Mouse (Mus musculus) liver, adult 2 months (tissue): ENCODE results near the gene Paqr7. TPM values are rescaled to one million over a fixed set of nuclear protein-coding genes. Genes with fewer than 3 reads are reported as not detected.

ENCODE experiments used
- DNase-seq: peaks from one replicate; pipeline ENCODE4 v3.0.0-alpha.2; 2011; ENCODE audit warnings: low read depth, low spot score; ENCODE audit errors: extremely low read depth
- H3K27ac ChIP-seq: fragments of 200-500 bp; replicated peaks from 2 replicates; pipeline ENCODE4 v1.5.1; 2012; ENCODE audit warnings: low read depth, mild to moderate bottlenecking, control low read depth, inconsistent platforms, low read length; ENCODE audit not compliant: insufficient read depth
- H3K27me3 ChIP-seq: fragments of 200-500 bp; 2 replicates; pipeline ENCODE4 v1.6.1; 2012; ENCODE audit warnings: mild to moderate bottlenecking, moderate library complexity, low read length, inconsistent platforms; ENCODE audit not compliant: control insufficient read depth, insufficient read depth
- H3K36me3 ChIP-seq: fragments of 200-500 bp; 2 replicates; pipeline ENCODE4 v1.6.1; 2012; ENCODE audit warnings: low read length, inconsistent platforms; ENCODE audit not compliant: control insufficient read depth, insufficient read depth
- H3K4me1 ChIP-seq: fragments of 200-500 bp; 2 replicates; pipeline ENCODE4 v1.6.1; 2011; ENCODE audit warnings: low read length; ENCODE audit not compliant: control insufficient read depth, insufficient read depth
- H3K4me3 ChIP-seq: fragments of 200-500 bp; 2 replicates; pipeline ENCODE4 v1.5.1; 2011; ENCODE audit warnings: low read depth, mild to moderate bottlenecking, control low read depth, low read length, moderate library complexity; ENCODE audit not compliant: insufficient read depth
- H3K79me2 ChIP-seq: fragments of 200-500 bp; 2 replicates; pipeline ENCODE4 v1.6.1; 2012; ENCODE audit warnings: inconsistent platforms, mild to moderate bottlenecking, low read length, moderate library complexity; ENCODE audit not compliant: control insufficient read depth, insufficient read depth
- H3K9ac ChIP-seq: fragments of 200-500 bp; 2 replicates; pipeline ENCODE4 v1.6.1; 2012; ENCODE audit warnings: low read depth, mild to moderate bottlenecking, control low read depth, inconsistent platforms, low read length
- CTCF ChIP-seq: fragments of 200-500 bp; IDR thresholded peaks from 2 replicates; pipeline ENCODE4 v1.5.1; 2011; ENCODE audit warnings: low read depth, low read length, control low read depth
- POLR2A ChIP-seq: fragments of 200-500 bp; IDR thresholded peaks from 2 replicates; pipeline ENCODE4 v1.6.1; 2011; ENCODE audit warnings: low read length, control low read depth; ENCODE audit not compliant: insufficient read depth; ENCODE audit errors: extremely low read depth
- WGBS: fragments of 180-500 bp; shearing (Covaris S2); methylation state at CpG from one replicate; pipeline ENCODE4 v1.1.7; 2018; 5-methylcytosine and 5-hydroxymethylcytosine counted together
- polyA plus RNA-seq: library from polyadenylated mRNA; depleted of rRNA; stranded (reverse); fragments of >200 nt; gene quantifications from 2 replicates; pipeline ENCODE4 v1.2.3, GENCODE M21; 2012
- total RNA-seq: library from RNA; depleted of rRNA; stranded (reverse); fragments of >200 nt; gene quantifications from 2 replicates; pipeline ENCODE4 v1.2.3, GENCODE M21; 2014

The Paqr7 gene
- total and polyA plus RNA-seq, 2 experiments, result 20.3 to 58.5 TPM

DNA sequence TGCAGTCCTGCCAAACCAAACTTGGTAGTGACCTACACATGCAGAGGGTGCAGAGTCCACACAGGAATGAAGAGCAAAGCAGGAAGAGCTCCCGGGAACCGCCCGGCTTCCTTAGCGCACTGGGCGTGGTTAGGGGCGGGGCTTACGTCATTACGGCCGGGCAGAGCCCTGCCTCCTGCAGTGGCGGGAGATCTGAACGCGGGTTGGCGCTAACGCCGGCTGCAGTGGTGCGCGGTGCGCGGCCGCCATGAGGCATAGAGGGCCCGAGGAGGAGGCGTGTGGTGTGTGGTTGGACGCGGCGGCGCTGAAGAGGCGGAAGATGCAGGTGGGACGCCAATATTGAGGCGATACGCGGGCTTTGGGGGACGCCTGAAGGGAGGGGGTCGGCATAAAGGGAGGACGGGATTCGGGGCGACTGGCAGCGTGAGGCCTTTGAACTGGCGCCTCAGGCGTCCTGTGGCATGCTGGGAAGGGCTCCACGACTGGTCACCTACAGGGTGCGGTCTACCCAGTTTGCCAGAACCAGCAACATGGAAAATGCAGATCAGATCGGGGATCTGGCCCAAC, 14.4 kb downstream of the Paqr7 start, which contains the start of gene Aunip:
Aunip (plus strand) TSS at position 155 of the 567 bp plus-strand sequence.
- no peak within 1 kb of the TSS for H3K27ac ChIP-seq
- peak; percentile 83 for DNase-seq
- TF ChIP-seq POLR2A (no peak), CTCF (no peak)
- H3K9ac ChIP-seq, result no peak within 1 kb of the TSS; the same call in 1 of the 2 replicates
- H3K79me2 ChIP-seq, result no peaks in the 10 kb centered on the region; the same call in 1 of the 2 replicates
- peaks cover 3% of the 10 kb centered on the region; the same call in 1 of the 2 replicates for H3K36me3 ChIP-seq
- WGBS, result under 1% methylated on average over 42 of the region's 42 CpGs
- H3K4me3 ChIP-seq, result peak within 1 kb of the TSS; percentile 37; the same call in 1 of the 2 replicates
- no peaks in the 10 kb centered on the region for H3K27me3 ChIP-seq
- H3K4me1 ChIP-seq, result peaks cover 6% of the 10 kb centered on the region; the same call in 1 of the 2 replicates

- TF ChIP-seq CTCF (no peak), POLR2A (no peak)
- H3K79me2 ChIP-seq, result no peaks in the 10 kb centered on the region; the same call in 1 of the 2 replicates
- no peak overlapping the region for H3K9ac ChIP-seq
- H3K4me3 ChIP-seq, result no peak overlapping the region
- no peak overlapping the region for H3K27ac ChIP-seq
- DNase-seq, result no peak
- H3K27me3 ChIP-seq, result no peaks in the 10 kb centered on the region
- WGBS, result 36% methylated on average over 6 of the region's 6 CpGs
- H3K4me1 ChIP-seq, result peaks cover 6% of the 10 kb centered on the region; the same call in 1 of the 2 replicates
- peaks cover 3% of the 10 kb centered on the region; the same call in 1 of the 2 replicates for H3K36me3 ChIP-seq
These were observed 15.2 kb downstream of the Paqr7 start for GRCm38 (mm10) chr4:134511730-134512129.

DNA sequence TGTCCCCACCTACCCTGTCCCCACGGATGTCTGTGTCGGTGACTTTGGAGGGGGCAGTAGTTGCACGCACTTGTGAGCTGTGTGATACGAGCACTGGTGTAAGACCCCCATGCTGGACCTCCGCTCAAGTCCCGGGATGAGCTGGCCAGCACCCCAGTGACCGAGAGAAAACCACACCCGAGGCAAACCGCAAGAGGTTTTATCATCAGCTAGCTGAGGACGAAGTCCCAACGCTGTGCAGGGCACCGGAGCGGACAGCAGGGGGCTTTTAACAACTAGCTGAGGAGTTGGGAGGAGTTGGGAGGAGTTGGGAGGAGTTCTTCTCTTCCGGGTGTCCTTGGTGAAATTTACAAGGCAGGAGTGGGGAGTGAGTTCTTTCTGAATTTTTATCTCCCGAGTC, 16.3 kb downstream of the Paqr7 start:
- 12% methylated on average over 15 of the region's 15 CpGs for WGBS
- Histone ChIP-seq H3K27me3 (no peaks in the 10 kb centered on the region), H3K27ac (no peak overlapping the region), H3K36me3 (peaks cover under 1% of the 10 kb centered on the region; the same call in 1 of the 2 replicates), H3K4me1 (peaks cover 3% of the 10 kb centered on the region; the same call in 1 of the 2 replicates), H3K79me2 (no peaks in the 10 kb centered on the region; the same call in 1 of the 2 replicates), H3K4me3 (no peak overlapping the region), H3K9ac (no peak overlapping the region)
- no peak for DNase-seq
- TF ChIP-seq POLR2A (no peak), CTCF (peak; percentile 69)

DNA sequence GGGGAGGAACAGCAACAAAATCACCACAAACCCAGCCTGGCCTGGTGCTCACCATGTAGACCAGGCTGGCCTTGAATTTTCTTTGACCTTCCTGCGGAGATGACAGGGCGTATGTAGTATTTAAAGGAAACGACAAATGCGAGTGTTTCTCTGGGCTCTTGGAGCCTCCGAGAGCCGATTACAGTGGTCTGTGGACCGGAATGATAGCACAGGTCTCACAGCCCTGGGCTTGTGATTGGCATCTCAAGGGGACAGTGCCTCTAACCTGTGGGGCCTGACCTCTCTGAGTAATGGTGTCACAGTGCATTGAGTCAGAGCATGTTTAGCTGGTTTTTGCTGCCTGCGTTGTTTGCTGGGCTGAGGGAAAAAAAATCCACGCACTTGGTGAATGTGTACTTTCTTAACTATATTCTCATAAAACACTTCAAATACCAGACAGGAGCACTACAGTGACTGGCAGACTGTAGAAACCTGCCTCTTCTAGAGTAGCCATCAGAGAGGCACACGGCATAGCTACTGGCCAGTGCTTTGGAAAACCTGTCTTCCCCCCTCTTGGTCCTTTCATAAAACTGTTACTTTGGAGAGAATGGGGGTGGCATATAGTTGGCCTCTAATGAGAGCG, 17.9 kb downstream of the Paqr7 start:
- no peak overlapping the region for H3K9ac ChIP-seq
- H3K4me1 ChIP-seq, result peaks cover 3% of the 10 kb centered on the region; the same call in 1 of the 2 replicates
- H3K27ac ChIP-seq, result no peak overlapping the region
- DNase-seq, result no peak
- WGBS, result 82% methylated on average over 11 of the region's 11 CpGs
- TF ChIP-seq CTCF (no peak), POLR2A (no peak)
- H3K27me3 ChIP-seq, result no peaks in the 10 kb centered on the region
- H3K79me2 ChIP-seq, result no peaks in the 10 kb centered on the region; the same call in 1 of the 2 replicates
- no peak overlapping the region for H3K4me3 ChIP-seq
- H3K36me3 ChIP-seq, result no peaks in the 10 kb centered on the region

GRCm38 (mm10) chr4:134515614-134516013, 19.1 kb downstream of the Paqr7 start:
- WGBS, result 87% methylated on average over 7 of the region's 7 CpGs

More at GRCm38 (mm10) chr4:134515614-134516013, 19.1 kb downstream of the Paqr7 start:
- H3K36me3 ChIP-seq, result no peaks in the 10 kb centered on the region
- no peak overlapping the region for H3K4me3 ChIP-seq
- H3K9ac ChIP-seq, result no peak overlapping the region
- TF ChIP-seq POLR2A, result no peak
- TF ChIP-seq CTCF, result no peak
- H3K4me1 ChIP-seq, result peaks cover 3% of the 10 kb centered on the region; the same call in 1 of the 2 replicates
- no peaks in the 10 kb centered on the region; the same call in 1 of the 2 replicates for H3K79me2 ChIP-seq
- no peaks in the 10 kb centered on the region for H3K27me3 ChIP-seq
- DNase-seq, result no peak
- no peak overlapping the region for H3K27ac ChIP-seq
